Comparison of ENCODE assay signal across 30 mouse cellular contexts in genomic region chr15:25146371-25146770, GRCm38 (mm10).
"Had no signal": no experiment of that assay in that cellular context is flagged by ENCODE, and none has a peak within 500 bp of the region (broad histone marks: within the 10 kb centered on the region; RNA-seq: fewer than 3 reads in every experiment).

No protein-coding gene starts in this region.

- H3K4me1 ChIP-seq: limb, embryonic 10.5 days; limb, embryonic 12.5 days; limb, embryonic 15.5 days; liver, embryonic 13.5 days; liver, embryonic 15.5 days; lung, embryonic 15.5 days; megakaryocyte, embryonic 14.5 days; midbrain, embryonic 12.5 days; midbrain, embryonic 15.5 days; neural tube, embryonic 12.5 days had no signal

- H3K27ac ChIP-seq: left cerebral cortex, adult 2 months; limb, embryonic 10.5 days; limb, embryonic 12.5 days; limb, embryonic 13.5 days; limb, embryonic 15.5 days; liver, embryonic 13.5 days; liver, embryonic 14.5 days; liver, embryonic 15.5 days; lung, embryonic 15.5 days; macrophage; midbrain, embryonic 10.5 days; midbrain, embryonic 12.5 days; midbrain, embryonic 13.5 days; midbrain, embryonic 15.5 days; neural tube, embryonic 12.5 days had no signal

- H3K9ac ChIP-seq: limb, embryonic 12.5 days; limb, embryonic 13.5 days; limb, embryonic 15.5 days; liver, embryonic 13.5 days; liver, embryonic 14.5 days; liver, embryonic 15.5 days; lung, embryonic 14.5 days; lung, embryonic 15.5 days; midbrain, embryonic 12.5 days; midbrain, embryonic 13.5 days; midbrain, embryonic 15.5 days; neural tube, embryonic 12.5 days had no signal

- H3K36me3 ChIP-seq: limb, embryonic 10.5 days; limb, embryonic 12.5 days; limb, embryonic 13.5 days; limb, embryonic 15.5 days; liver, embryonic 13.5 days; liver, embryonic 15.5 days; lung, embryonic 15.5 days; midbrain, embryonic 10.5 days; midbrain, embryonic 12.5 days; midbrain, embryonic 13.5 days; midbrain, embryonic 15.5 days; neural tube, embryonic 12.5 days had no signal

- H3K4me2 ChIP-seq: limb, embryonic 12.5 days; limb, embryonic 13.5 days; limb, embryonic 15.5 days; liver, embryonic 13.5 days; liver, embryonic 15.5 days; lung, embryonic 14.5 days; lung, embryonic 15.5 days; midbrain, embryonic 11.5 days; midbrain, embryonic 12.5 days; midbrain, embryonic 13.5 days; midbrain, embryonic 15.5 days; neural tube, embryonic 12.5 days had no signal

- H3K4me3 ChIP-seq: left cerebral cortex, adult 2 months; limb, embryonic 10.5 days; limb, embryonic 12.5 days; limb, embryonic 13.5 days; limb, embryonic 15.5 days; liver, embryonic 13.5 days; liver, embryonic 15.5 days; lung, embryonic 15.5 days; megakaryocyte, embryonic 14.5 days; midbrain, embryonic 10.5 days; midbrain, embryonic 12.5 days; midbrain, embryonic 13.5 days; midbrain, embryonic 15.5 days; myocyte; neural tube, embryonic 12.5 days had no signal

- H3K9me3 ChIP-seq: limb, embryonic 10.5 days; limb, embryonic 12.5 days; limb, embryonic 13.5 days; limb, embryonic 15.5 days; liver, embryonic 13.5 days; liver, embryonic 15.5 days; lung, embryonic 15.5 days; megakaryocyte, embryonic 14.5 days; midbrain, embryonic 10.5 days; midbrain, embryonic 12.5 days; midbrain, embryonic 13.5 days; midbrain, embryonic 15.5 days; neural tube, embryonic 12.5 days had no signal

- H3K27me3 ChIP-seq: limb, embryonic 12.5 days; limb, embryonic 13.5 days; limb, embryonic 15.5 days; liver, embryonic 13.5 days; liver, embryonic 15.5 days; lung, embryonic 15.5 days; megakaryocyte, embryonic 14.5 days; midbrain, embryonic 12.5 days; midbrain, embryonic 13.5 days; midbrain, embryonic 15.5 days; neural tube, embryonic 12.5 days had no signal

- ATAC-seq: lung, postnatal 0 days; midbrain, embryonic 13.5 days; midbrain, embryonic 15.5 days; midbrain, embryonic 16.5 days had no signal

- DNase-seq: left cerebral cortex, postnatal 4 days; liver; liver, embryonic 13.5 days; lung, adult 18-20 months; lung, adult 2 months; lung, embryonic 14.5 days; lung, postnatal 10 days; lung, postnatal 14 days; lung, postnatal 36 days; lung, postnatal 4 days; midbrain, embryonic 14.5 days had no signal
